Mouse (Mus musculus) monocyte, adult 59 days (primary cell): ENCODE measurements around the gene Slc37a3. TPM values are rescaled to one million over a fixed set of nuclear protein-coding genes. Genes with fewer than 3 reads are reported as not detected.

Experiments
- total RNA-seq, 2 experiments: library from RNA; stranded (reverse); gene quantifications; one replicate each; pipeline ENCODE4 v1.2.4; 2023

Slc37a3 gene
- total RNA-seq = 10 to 100 TPM; 34.9 to 39.3 TPM

GRCm38 (mm10) chr6:39377311-39377827 is at the start of gene Slc37a3:
Gene Slc37a3 (minus strand): TSS chr6:39377675.

GRCm38 (mm10) chr6:39419851-39420721 is 42.6 kb upstream of the Slc37a3 start, which contains the start of gene Mkrn1:
Gene Mkrn1 (minus strand): TSS chr6:39420462.

GRCm38 (mm10) chr6:39381125-39381880 is 3.8 kb upstream of the Slc37a3 start, which contains the start of gene Rab19:
Gene Rab19 (plus strand): TSS chr6:39381175.

Other genes starting within 250 kb of the Slc37a3 start
- gene Kdm7a, start 170.9 kb downstream of the Slc37a3 start, total RNA-seq = 100 to 1,000 TPM; 123 to 136 TPM
- 1 to 10 TPM; 8.3 to 8.7 TPM for gene Rab19, start 3.5 kb upstream of the Slc37a3 start, total RNA-seq
- 100 to 1,000 TPM; 122 to 132 TPM for gene Mkrn1, start 42.8 kb upstream of the Slc37a3 start, total RNA-seq
- 1 to 10 TPM; 3.7 to 5.0 TPM for gene Dennd2a, start 180.2 kb upstream of the Slc37a3 start, total RNA-seq
- 10 to 100 TPM; 25.6 to 27.5 TPM for gene Adck2, start 196.2 kb upstream of the Slc37a3 start, total RNA-seq
- not detected for gene Gm42420, start 208.1 kb upstream of the Slc37a3 start, total RNA-seq
- 10 to 100 TPM; 38.7 to 50.0 TPM for gene Ndufb2, start 214.9 kb upstream of the Slc37a3 start, total RNA-seq